Mouse (Mus musculus) megakaryocyte, embryonic 14.5 days (primary cell): ENCODE measurements at regions not wholly inside any gene's neighbourhood (a gene's known extent, or its start where the extent isn't known, plus 50 kb on each side); places are given as distances from the start of the nearest gene placed in this dataset.

Source experiments
- FLI1 ChIP-seq: IDR thresholded peaks from 2 replicates; pipeline ENCODE4 v1.6.1; 2012; ENCODE audit warnings: low read length, inconsistent platforms, mixed read lengths
- GATA1 ChIP-seq: IDR thresholded peaks from 3 replicates; pipeline ENCODE4 v1.6.1; 2012; ENCODE audit warnings: mixed read lengths, low read length, inconsistent platforms, borderline replicate concordance

- TF ChIP-seq GATA1 (no peak), FLI1 (no peak)
Measured at GRCm38 (mm10) chr10:24391039-24391438, 167.7 kb downstream of the Moxd1 start.
